Mouse (Mus musculus) cortical plate, adult 2 months (tissue): ENCODE results near the gene Echs1.

Source experiments
- CTCF ChIP-seq: fragments of 200-500 bp; IDR thresholded peaks from 2 replicates; pipeline ENCODE4 v1.5.1; 2011; ENCODE audit warnings: mild to moderate bottlenecking, control low read depth, low read length; ENCODE audit not compliant: insufficient read depth; ENCODE audit errors: extremely low read depth
- POLR2A ChIP-seq: fragments of 200-500 bp; IDR thresholded peaks from 2 replicates; pipeline ENCODE4 v1.6.1; 2011; ENCODE audit warnings: mild to moderate bottlenecking, low read length, control low read depth; ENCODE audit not compliant: insufficient read depth; ENCODE audit errors: extremely low read depth

GRCm38 (mm10) chr7:140124382-140124781 is 8.1 kb upstream of the Echs1 start:
- no peak for TF ChIP-seq CTCF
- TF ChIP-seq POLR2A: no peak
